Comparison of ENCODE assay signal across 1 mouse cellular context in the genomic region with DNA sequence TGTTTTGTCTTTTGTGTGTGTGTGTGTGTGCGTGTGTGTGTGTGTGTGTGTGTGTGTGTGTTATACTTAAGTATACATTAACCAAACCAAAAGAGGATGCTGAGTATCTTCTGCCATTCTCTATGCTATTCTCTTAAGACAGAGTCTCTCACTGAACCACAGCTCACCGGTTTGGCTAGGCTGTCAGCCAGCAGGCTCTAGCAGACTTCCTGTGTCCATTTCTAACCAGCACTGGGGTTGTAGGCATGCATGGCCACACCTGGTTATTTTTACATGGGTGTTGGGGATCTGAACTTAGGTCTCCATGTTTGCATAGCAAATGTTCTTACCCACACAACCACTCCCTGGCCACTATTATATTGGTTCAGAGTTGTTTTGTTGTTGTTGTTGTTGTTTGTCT.
TF ChIP-seq lines count a peak whose summit lies in the region.

No protein-coding gene starts in this region.

TF ChIP-seq in CH12.LX, 34 proteins besides CTCF, POLR2A, EP300 and RAD21:
- TF ChIP-seq ELF1 (IDR thresholded peaks at IDR 0.05; ENCODE audit: low read depth, low read length) (peak; percentile 58), BHLHE40 (IDR thresholded peaks at IDR 0.05; ENCODE audit: low read depth, low read length) (peak; percentile 48), GABPA (IDR thresholded peaks at IDR 0.05; ENCODE audit: insufficient replicate concordance, low read depth, low read length) (no peak), SMC3 (IDR thresholded peaks at IDR 0.05; ENCODE audit: low read depth, low read length) (0 out of 2 replicates have a peak, but pooled peaks have one; percentile 3), MAZ (IDR thresholded peaks at IDR 0.05; ENCODE audit: low read depth, low read length) (no peak), MYC (IDR thresholded peaks at IDR 0.05; ENCODE audit: low read depth, low read length) (0 out of 2 replicates have a peak, but pooled peaks have one; percentile 48), RCOR1 (conservative IDR thresholded peaks at IDR 0.05; ENCODE audit: low read depth, low read length) (no peak), TBP (conservative IDR thresholded peaks at IDR 0.05; ENCODE audit: low read depth, low read length) (0 out of 2 replicates have a peak, but pooled peaks have one; percentile 32), MEF2A (IDR thresholded peaks at IDR 0.05; ENCODE audit: borderline replicate concordance, low read depth, low read length) (peak; percentile 88), NELFE (IDR thresholded peaks at IDR 0.05; ENCODE audit: low read depth, low read length) (no peak), TCF12 (IDR thresholded peaks at IDR 0.05; ENCODE audit: low read depth, low read length) (peak; percentile 70; the same call in 1 of the 2 replicates), ETS1 (conservative IDR thresholded peaks at IDR 0.05; ENCODE audit: low read depth, low read length) (peak; percentile 33; the same call in 1 of the 2 replicates), IRF4 (IDR thresholded peaks at IDR 0.05; ENCODE audit: low read depth, low read length) (peak; percentile 42), ZC3H11A (IDR thresholded peaks at IDR 0.05; ENCODE audit: low read depth, low read length) (no peak), NRF1 (IDR thresholded peaks at IDR 0.05; ENCODE audit: low read depth, low read length) (no peak)
TF ChIP-seq in CH12.LX: peak in this region for 9.
